Mouse (Mus musculus) heart, postnatal 25 days (tissue): ENCODE data around the gene Gpc5. TPM values are rescaled to one million over a fixed set of nuclear protein-coding genes. Genes with fewer than 3 reads are reported as not detected.

ENCODE experiments used
- DNase-seq: peaks from one replicate; pipeline ENCODE4 v3.0.0; 2022; ENCODE audit warnings: low spot score
- intact Hi-C: fragments of 180-260 bp; cut with DNase I; formaldehyde crosslinking; loops from one replicate; pipeline ENCODE4 v1.15.1; 2025
- total RNA-seq, 2 experiments: library from RNA; stranded (reverse); gene quantifications; 2 replicates each; pipeline ENCODE4 v1.2.3; 2021

The Gpc5 gene
- total RNA-seq, 2 experiments from 2014 or later, result not detected

GRCm38 (mm10) chr14:115339084-115339483 lies 247.1 kb downstream of the Gpc5 start:
- intact Hi-C loops, result no loop called here
- no peak for DNase-seq

- intact Hi-C loops, result no loop called here
- DNase-seq, result no peak
Measured at GRCm38 (mm10) chr14:115342597-115342996, 250.6 kb downstream of the Gpc5 start.

GRCm38 (mm10) chr14:115349448-115349847 lies 257.4 kb downstream of the Gpc5 start:
- DNase-seq, result no peak
- intact Hi-C loops, result no loop called here

GRCm38 (mm10) chr14:115365320-115365935 lies 273.4 kb downstream of the Gpc5 start:
- intact Hi-C loops, result no loop called here
- no peak for DNase-seq

GRCm38 (mm10) chr14:115369611-115370167 lies 277.7 kb downstream of the Gpc5 start:
- intact Hi-C loops, result no loop called here
- no peak for DNase-seq

GRCm38 (mm10) chr14:115371131-115371530 lies 279.1 kb downstream of the Gpc5 start:
- no peak for DNase-seq

GRCm38 (mm10) chr14:115391831-115392230 lies 299.8 kb downstream of the Gpc5 start:
- no peak for DNase-seq
- intact Hi-C loops, result loop anchor here (2.0 to 5.0 kb wide), 2 partner anchors 321 to 375 kb away; no protein-coding TSS in a partner anchor

More at GRCm38 (mm10) chr14:115371131-115371530, 279.1 kb downstream of the Gpc5 start:
- intact Hi-C loops, result no loop called here

- DNase-seq, result no peak
- intact Hi-C loops, result loop anchor here (2.0 to 5.0 kb wide), 2 partner anchors 322 to 376 kb away; no protein-coding TSS in a partner anchor
Measured at GRCm38 (mm10) chr14:115392894-115393524, 301.0 kb downstream of the Gpc5 start.

- intact Hi-C loops, result no loop called here
- no peak for DNase-seq
Measured at GRCm38 (mm10) chr14:115406596-115406995, 314.6 kb downstream of the Gpc5 start.

- intact Hi-C loops, result no loop called here
- no peak for DNase-seq
Measured at GRCm38 (mm10) chr14:115407309-115407930, 315.4 kb downstream of the Gpc5 start.

GRCm38 (mm10) chr14:115410881-115411280 lies 318.9 kb downstream of the Gpc5 start:
- DNase-seq, result no peak
- intact Hi-C loops, result no loop called here

GRCm38 (mm10) chr14:115411513-115412174 lies 319.6 kb downstream of the Gpc5 start:
- DNase-seq, result no peak
- intact Hi-C loops, result no loop called here

- intact Hi-C loops, result no loop called here
- DNase-seq, result no peak
Measured at GRCm38 (mm10) chr14:115412821-115413220, 320.8 kb downstream of the Gpc5 start.

- intact Hi-C loops, result no loop called here
- no peak for DNase-seq
Measured at GRCm38 (mm10) chr14:115413429-115413828, 321.4 kb downstream of the Gpc5 start.

GRCm38 (mm10) chr14:115414545-115414944 lies 322.5 kb downstream of the Gpc5 start:
- intact Hi-C loops, result no loop called here
- no peak for DNase-seq

GRCm38 (mm10) chr14:115431967-115432366 lies 340.0 kb downstream of the Gpc5 start:
- no peak for DNase-seq
- intact Hi-C loops, result no loop called here

GRCm38 (mm10) chr14:115432368-115432767 lies 340.4 kb downstream of the Gpc5 start:
- DNase-seq, result no peak
- intact Hi-C loops, result no loop called here

GRCm38 (mm10) chr14:115436617-115437016 lies 344.6 kb downstream of the Gpc5 start:
- DNase-seq, result no peak
- intact Hi-C loops, result no loop called here

- intact Hi-C loops, result no loop called here
- no peak for DNase-seq
Measured at GRCm38 (mm10) chr14:115444789-115445770, 353.1 kb downstream of the Gpc5 start.
